Mouse (Mus musculus) MEL (cell line): Measurements from ENCODE around the gene Rpl18.

Experiments
- CHD2 ChIP-seq: IDR thresholded peaks from 2 replicates; pipeline ENCODE4 v1.6.1; 2011; ENCODE audit warnings: low read length, improper control_type of control experiment
- CTCF ChIP-seq, 3 experiments: IDR thresholded peaks in 2 of 3; conservative IDR thresholded peaks in 1 of 3; 2 replicates each; pipeline ENCODE4 v1.5.1; 2011 to 2012; ENCODE audit warnings: low read length in 3 of 3, low read depth in 2 of 3, mild to moderate bottlenecking in 2 of 3, improper control_type of control experiment in 1 of 3, inconsistent platforms in 1 of 3, mixed read lengths in 1 of 3, moderate library complexity in 1 of 3; ENCODE audit not compliant: control insufficient read depth in 1 of 3, insufficient read depth in 1 of 3, poor library complexity in 1 of 3, severe bottlenecking in 1 of 3
- ETS1 ChIP-seq: IDR thresholded peaks from 2 replicates; pipeline ENCODE4 v1.6.1; 2012; ENCODE audit warnings: low read depth, mild to moderate bottlenecking, inconsistent platforms, low read length, improper control_type of control experiment, moderate library complexity
- MXI1 ChIP-seq: IDR thresholded peaks from 2 replicates; pipeline ENCODE4 v1.6.1; 2011; ENCODE audit warnings: mild to moderate bottlenecking, low read depth, low read length, improper control_type of control experiment
- RCOR1 ChIP-seq: IDR thresholded peaks from 2 replicates; pipeline ENCODE4 v1.6.1; 2012; ENCODE audit warnings: low read depth, mild to moderate bottlenecking, inconsistent platforms, low read length, improper control_type of control experiment
- TBP ChIP-seq: IDR thresholded peaks from 2 replicates; pipeline ENCODE4 v1.8.0; 2011; ENCODE audit warnings: low read depth, low read length, improper control_type of control experiment
- USF1 ChIP-seq: IDR thresholded peaks from 2 replicates; pipeline ENCODE4 v1.6.1; 2014; ENCODE audit warnings: low read depth, mild to moderate bottlenecking, inconsistent platforms, low read length, improper control_type of control experiment, moderate library complexity

DNA sequence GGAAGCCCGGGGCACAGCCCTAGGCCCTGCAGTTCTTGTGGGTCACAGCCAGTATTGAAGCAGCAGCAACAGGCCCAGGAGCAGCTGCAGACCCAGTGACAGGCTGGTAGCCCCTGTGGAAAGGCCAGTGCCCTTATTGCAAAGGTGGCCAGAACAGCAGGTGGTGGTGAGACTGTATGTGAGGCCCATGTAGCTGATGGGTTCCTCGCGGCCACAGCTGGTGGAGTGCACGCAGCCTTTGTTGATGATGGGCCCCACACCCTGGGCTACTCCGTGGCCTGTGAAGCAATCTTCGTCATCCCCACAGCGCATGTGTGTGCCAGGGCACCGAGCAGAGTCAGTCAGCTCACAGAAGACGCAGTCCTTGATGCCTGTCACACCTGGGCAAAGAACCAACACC lies 9.9 kb downstream of the Rpl18 start:
- TF ChIP-seq TBP = no peak
- TF ChIP-seq USF1 = no peak
- no peak for TF ChIP-seq CHD2
- TF ChIP-seq RCOR1 = no peak
- TF ChIP-seq ETS1 = no peak
- no peak for TF ChIP-seq MXI1
- no peak for TF ChIP-seq CTCF (IDR thresholded peaks at IDR 0.05 in 2 of 3, conservative IDR thresholded peaks at IDR 0.05 in 1 of 3; ENCODE audit: control insufficient read depth in 1 of 3, insufficient read depth in 1 of 3, low read depth in 2 of 3, low read length in 3 of 3, poor library complexity in 1 of 3, severe bottlenecking in 1 of 3)
